ENCODE assay signal across 9 mouse cellular contexts in genomic region chrX:20587968-20588367, GRCm38 (mm10). TPM values are rescaled to one million over a fixed set of nuclear protein-coding genes. Genes with fewer than 3 reads are reported as not detected.
DNase-seq lines count a peak whose midpoint lies in the region; ATAC-seq lines count a peak whose summit lies in the region.
"Had no signal": no experiment of that assay in that cellular context is flagged by ENCODE, and none has a peak within 500 bp of the region (broad histone marks: within the 10 kb centered on the region; RNA-seq: fewer than 3 reads in every experiment).

No protein-coding gene starts in this region.

- 28% methylated on average over 4 of the region's 4 CpGs for WGBS in forebrain, embryonic 14.5 days
- WGBS in forebrain, embryonic 16.5 days: 18% methylated on average over 4 of the region's 4 CpGs

- no peaks in the 10 kb centered on the region for H3K9me3 ChIP-seq in forebrain, embryonic 14.5 days (replicated peaks; ENCODE audit: control insufficient read depth, low read length)
- H3K9me3 ChIP-seq in forebrain, embryonic 16.5 days (ENCODE audit: control insufficient read depth, low read length): no peaks in the 10 kb centered on the region
- H3K9me3 ChIP-seq: stomach, embryonic 15.5 days had no signal

- H3K9ac ChIP-seq in forebrain, embryonic 14.5 days (ENCODE audit: low read length): no peak overlapping the region
- no peak overlapping the region for H3K9ac ChIP-seq in forebrain, embryonic 16.5 days (replicated peaks; ENCODE audit: low read depth, low read length)
- H3K9ac ChIP-seq: stomach, embryonic 15.5 days had no signal

- no peaks in the 10 kb centered on the region for H3K27me3 ChIP-seq in forebrain, embryonic 14.5 days (replicated peaks; ENCODE audit: control insufficient read depth, insufficient read depth, low read length)
- no peaks in the 10 kb centered on the region for H3K27me3 ChIP-seq in forebrain, embryonic 16.5 days (replicated peaks; ENCODE audit: control insufficient read depth, insufficient read depth, low read length)
- H3K27me3 ChIP-seq: stomach, embryonic 15.5 days had no signal

- H3K27ac ChIP-seq in forebrain, embryonic 14.5 days (ENCODE audit: low read depth, low read length): no peak overlapping the region
- no peak overlapping the region for H3K27ac ChIP-seq in forebrain, embryonic 16.5 days (ENCODE audit: low read length)
- H3K27ac ChIP-seq: stomach, embryonic 15.5 days had no signal

- H3K4me2 ChIP-seq in forebrain, embryonic 14.5 days (ENCODE audit: low read length): no peak overlapping the region
- H3K4me2 ChIP-seq in forebrain, embryonic 16.5 days (ENCODE audit: low read length): no peak overlapping the region
- H3K4me2 ChIP-seq: stomach, embryonic 15.5 days had no signal

- H3K4me3 ChIP-seq in forebrain, embryonic 14.5 days (ENCODE audit: low read depth, low read length): no peak overlapping the region
- no peak overlapping the region for H3K4me3 ChIP-seq in forebrain, embryonic 16.5 days (replicated peaks; ENCODE audit: low read length)
- H3K4me3 ChIP-seq: stomach, embryonic 15.5 days had no signal

- H3K4me1 ChIP-seq in forebrain, embryonic 14.5 days (ENCODE audit: control insufficient read depth, insufficient read depth, low read length): no peaks in the 10 kb centered on the region
- H3K4me1 ChIP-seq in forebrain, embryonic 16.5 days (replicated peaks; ENCODE audit: control insufficient read depth, insufficient read depth, low read length): no peaks in the 10 kb centered on the region
- H3K4me1 ChIP-seq: stomach, embryonic 15.5 days had no signal

- DNase-seq in forebrain, embryonic 14.5 days (ENCODE audit: low spot score): peak; percentile 17
- peak; percentile 7 to 16 for DNase-seq in layer of hippocampus, postnatal 10 days (ENCODE audit: low spot score in 2 of 2)
- DNase-seq in layer of hippocampus, adult 9-11 months: no peak
- DNase-seq in 3134 (ENCODE audit: extremely low read depth, insufficient read length, low spot score): peak; percentile 1
- peak; percentile 26 for DNase-seq in NIH3T3 (ENCODE audit: low read depth)
- DNase-seq in Muller cell, postnatal 12 days (ENCODE audit: inconsistent ontology term): no peak
- DNase-seq in spleen, adult 12 weeks (ENCODE audit: low spot score): no peak

- no peaks in the 10 kb centered on the region for H3K36me3 ChIP-seq in forebrain, embryonic 14.5 days (ENCODE audit: control insufficient read depth, insufficient read depth, low read length)
- no peaks in the 10 kb centered on the region for H3K36me3 ChIP-seq in forebrain, embryonic 16.5 days (ENCODE audit: control insufficient read depth, insufficient read depth)
- H3K36me3 ChIP-seq: stomach, embryonic 15.5 days had no signal

- no peak for ATAC-seq in forebrain, embryonic 14.5 days
- no peak for ATAC-seq in forebrain, embryonic 16.5 days

RNA-seq across cellular contexts. Expression of gene Rbm10, which starts 29.3 kb away (rescaled TPM):
- 56.6 and 58.8 TPM in 2 replicates for polyA plus RNA-seq in forebrain, embryonic 14.5 days (2014; fragmentation: Nextera tagmentation; extraction: Ambion mirVana)
- polyA plus RNA-seq in forebrain, embryonic 16.5 days (2015; fragmentation: Nextera tagmentation; extraction: Ambion mirVana): 62.9 and 65.3 TPM in 2 replicates
- 10 to 100 TPM; 30.0 to 33.9 TPM for total RNA-seq in layer of hippocampus, postnatal 10 days (2021)

RNA-seq across cellular contexts. Expression of gene Ndufb11, which starts 29.5 kb away (rescaled TPM):
- polyA plus RNA-seq in forebrain, embryonic 14.5 days (2014; fragmentation: Nextera tagmentation; extraction: Ambion mirVana): 219 and 257 TPM in 2 replicates
- polyA plus RNA-seq in forebrain, embryonic 16.5 days (2015; fragmentation: Nextera tagmentation; extraction: Ambion mirVana): 171 and 176 TPM in 2 replicates
- total RNA-seq in layer of hippocampus, postnatal 10 days (2021): 100 to 1,000 TPM; 160 to 168 TPM

RNA-seq across cellular contexts. Expression of gene Rgn, which starts 38.4 kb away (rescaled TPM):
- polyA plus RNA-seq in forebrain, embryonic 14.5 days (2014; fragmentation: Nextera tagmentation; extraction: Ambion mirVana): 0.34 and 0.40 TPM in 2 replicates
- polyA plus RNA-seq in forebrain, embryonic 16.5 days (2015; fragmentation: Nextera tagmentation; extraction: Ambion mirVana): 0.20 and 0.25 TPM in 2 replicates
- under 1 TPM in 1 of 2 experiments, not detected in 1; 0.40 TPM for total RNA-seq in layer of hippocampus, postnatal 10 days (2021)

Comparison
In these comparisons a context has a peak if more than half of its experiments do, and no peak if none do; other contexts are left out.
1. DNase-seq: peak in forebrain, embryonic 14.5 days (single experiment), layer of hippocampus, postnatal 10 days (2 of 2), 3134 (single experiment) and NIH3T3 (single experiment); none in layer of hippocampus, adult 9-11 months (single experiment), Muller cell, postnatal 12 days (single experiment) and spleen, adult 12 weeks (single experiment).